Mouse (Mus musculus): ENCODE data around the gene Nlrp6. TPM values are rescaled to one million over a fixed set of nuclear protein-coding genes. Genes with fewer than 3 reads are reported as not detected.
"Not testable (repeated sequence)": the region's sequence is repeated elsewhere in the genome, so short reads cannot be mapped to it uniquely, and the experiment has no call there.

Gene Nlrp6
- total RNA-seq (2021), result not detected
- long read RNA-seq, experiment 1, result 0 reads
- long read RNA-seq, experiment 2, result 0 reads

DNA sequence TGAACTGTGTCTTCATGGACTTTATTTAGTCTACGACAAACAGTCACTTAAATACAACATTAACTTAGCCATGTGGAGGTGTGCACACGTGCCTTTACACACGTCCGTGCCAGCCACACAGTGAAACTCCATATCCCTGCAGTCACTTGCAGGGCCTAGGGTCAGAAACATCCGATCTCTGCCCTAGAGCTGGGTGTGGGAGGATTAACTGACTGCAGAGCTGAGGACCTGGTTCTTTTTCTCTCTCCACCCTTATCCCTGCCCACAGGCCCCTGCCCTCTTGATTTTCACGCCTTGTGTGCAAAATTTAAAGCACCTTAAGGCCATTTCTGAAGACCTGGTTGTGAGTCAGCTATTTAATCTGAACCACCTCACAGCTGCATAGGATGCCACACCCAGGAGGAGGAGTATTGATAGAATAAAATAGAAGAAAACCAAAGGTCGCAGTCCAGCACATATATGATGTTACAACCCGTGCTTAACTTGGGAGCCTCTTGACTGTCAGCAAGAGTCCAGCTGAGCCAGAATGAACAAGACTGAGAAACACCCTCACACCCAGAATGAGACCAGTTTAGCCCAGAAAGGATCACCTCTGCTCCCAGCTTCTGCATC lies at the start of gene Nlrp6:
Gene Nlrp6, plus strand, starts transcription at position 485 of the 612 bp plus-strand sequence.
- no peak for DNase-seq
- intact Hi-C loops (cut with DNase I; ENCODE audit: low total_unique reads), result no loop called here

DNA sequence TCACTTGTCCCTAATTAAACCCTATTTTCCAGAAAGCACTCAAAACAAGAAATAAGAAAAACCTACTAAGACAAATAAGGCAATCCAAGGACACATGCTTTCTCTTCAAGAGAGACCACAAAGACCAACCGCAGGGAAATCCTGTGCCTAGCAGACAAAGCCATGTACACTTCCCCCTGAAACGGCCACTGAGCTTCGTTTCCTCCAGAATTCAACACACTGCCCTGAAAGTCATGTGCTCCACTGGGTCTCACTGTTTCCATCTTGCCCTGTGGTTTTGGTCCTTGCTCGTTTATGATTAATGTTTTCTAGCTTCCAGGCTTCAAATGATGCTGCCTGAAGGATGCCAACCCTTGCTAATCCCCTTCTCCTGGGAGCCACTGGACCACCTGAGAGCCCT lies 46.5 kb upstream of the Nlrp6 start:
- intact Hi-C loops (cut with DNase I; ENCODE audit: low total_unique reads), result no loop called here
- DNase-seq, result no peak

DNA sequence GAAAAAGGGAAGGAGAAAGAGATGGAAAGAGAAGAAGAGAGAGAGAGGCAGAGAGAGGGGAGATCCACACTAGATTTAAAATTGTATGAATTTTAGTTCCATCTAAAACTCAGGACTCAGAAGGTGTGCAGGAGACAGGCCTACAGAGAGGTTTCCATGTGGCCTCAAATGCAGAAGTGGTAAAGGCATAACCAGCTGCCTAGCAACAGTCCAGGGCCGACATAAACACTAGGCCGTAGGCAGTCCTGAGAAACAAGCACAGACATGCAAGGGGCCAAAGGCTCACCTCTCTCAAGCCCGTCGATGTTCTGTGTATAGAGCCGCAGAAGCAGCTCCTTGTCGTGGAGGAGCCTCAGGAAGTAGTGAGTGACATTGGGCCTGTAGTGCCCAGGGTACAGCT lies 43.3 kb upstream of the Nlrp6 start:
- intact Hi-C loops (cut with DNase I; ENCODE audit: low total_unique reads), result no loop called here

DNA sequence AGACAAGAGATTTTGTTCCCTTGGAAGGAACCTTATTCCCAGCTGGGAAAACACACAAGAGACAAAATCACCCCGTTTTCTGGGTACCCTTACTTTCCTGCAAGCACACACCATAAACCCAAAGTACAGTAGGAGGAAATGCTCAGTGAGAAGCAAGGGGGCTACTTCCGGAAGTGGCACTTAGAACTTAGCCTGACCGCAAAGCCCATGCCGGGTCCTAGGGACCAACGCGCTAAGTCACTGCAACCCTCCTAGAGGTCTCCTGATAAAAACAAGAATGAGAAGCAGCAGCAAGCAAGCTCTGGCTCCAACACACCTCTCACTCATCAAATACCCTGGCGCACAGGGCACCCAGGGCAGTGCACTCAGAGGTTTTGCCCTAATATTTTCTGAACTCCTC lies 41.3 kb upstream of the Nlrp6 start:
- intact Hi-C loops (cut with DNase I; ENCODE audit: low total_unique reads), result no loop called here
- DNase-seq, result no peak

More for the DNA sequence above, 43.3 kb upstream of the Nlrp6 start:
- DNase-seq, result no peak

DNA sequence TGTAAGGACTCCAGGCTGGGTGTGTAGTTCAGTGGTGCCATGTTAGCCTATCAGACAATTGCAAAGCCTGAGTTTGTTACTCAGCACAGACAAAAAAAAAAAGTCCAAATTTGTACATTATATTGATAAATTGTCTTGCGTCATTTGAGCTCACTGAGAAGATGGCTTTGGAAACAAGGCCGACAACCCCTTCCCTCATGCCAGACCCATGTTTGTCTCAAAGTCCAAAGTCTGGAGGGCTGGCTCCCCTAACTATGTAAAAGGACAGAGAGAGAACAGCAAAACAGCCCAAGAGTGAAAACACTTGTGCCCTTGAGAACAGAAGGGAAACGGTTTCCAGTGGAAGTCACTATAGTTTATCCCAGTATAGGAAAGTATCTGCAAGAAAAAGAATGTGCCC lies 40.3 kb upstream of the Nlrp6 start:
- DNase-seq, result no peak
- intact Hi-C loops (cut with DNase I; ENCODE audit: low total_unique reads), result no loop called here

DNA sequence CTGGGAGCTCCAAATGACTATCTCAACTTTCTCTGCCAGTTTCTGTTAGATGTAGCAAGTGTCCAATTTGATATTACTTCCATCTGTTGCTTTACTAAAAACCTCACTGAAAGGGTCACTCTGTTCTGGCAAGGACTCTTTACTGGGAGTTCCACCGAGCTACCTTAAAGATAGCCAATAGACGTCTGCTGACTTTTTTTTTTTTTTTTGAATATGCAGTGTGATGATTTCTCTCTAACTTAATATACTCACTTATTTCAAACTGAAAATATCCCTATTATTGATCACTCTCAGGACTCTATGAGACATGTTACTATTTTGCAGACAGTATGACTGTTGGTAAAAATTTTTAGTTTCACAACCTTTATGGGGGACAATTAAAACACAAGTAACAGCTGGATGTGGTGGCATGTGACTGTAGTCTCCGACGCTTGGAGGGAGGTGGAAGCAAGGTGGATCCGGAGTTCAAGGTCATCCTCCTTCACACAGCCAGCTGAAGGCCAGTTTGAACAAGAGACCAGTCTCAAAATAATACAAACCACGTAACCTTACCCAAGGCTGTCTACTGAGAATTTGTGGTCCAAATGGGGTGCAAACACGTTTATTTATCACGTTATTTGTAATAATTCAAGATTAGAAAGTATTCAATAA lies 39.7 kb upstream of the Nlrp6 start:
- intact Hi-C loops (cut with DNase I; ENCODE audit: low total_unique reads), result no loop called here
- no peak for DNase-seq

DNA sequence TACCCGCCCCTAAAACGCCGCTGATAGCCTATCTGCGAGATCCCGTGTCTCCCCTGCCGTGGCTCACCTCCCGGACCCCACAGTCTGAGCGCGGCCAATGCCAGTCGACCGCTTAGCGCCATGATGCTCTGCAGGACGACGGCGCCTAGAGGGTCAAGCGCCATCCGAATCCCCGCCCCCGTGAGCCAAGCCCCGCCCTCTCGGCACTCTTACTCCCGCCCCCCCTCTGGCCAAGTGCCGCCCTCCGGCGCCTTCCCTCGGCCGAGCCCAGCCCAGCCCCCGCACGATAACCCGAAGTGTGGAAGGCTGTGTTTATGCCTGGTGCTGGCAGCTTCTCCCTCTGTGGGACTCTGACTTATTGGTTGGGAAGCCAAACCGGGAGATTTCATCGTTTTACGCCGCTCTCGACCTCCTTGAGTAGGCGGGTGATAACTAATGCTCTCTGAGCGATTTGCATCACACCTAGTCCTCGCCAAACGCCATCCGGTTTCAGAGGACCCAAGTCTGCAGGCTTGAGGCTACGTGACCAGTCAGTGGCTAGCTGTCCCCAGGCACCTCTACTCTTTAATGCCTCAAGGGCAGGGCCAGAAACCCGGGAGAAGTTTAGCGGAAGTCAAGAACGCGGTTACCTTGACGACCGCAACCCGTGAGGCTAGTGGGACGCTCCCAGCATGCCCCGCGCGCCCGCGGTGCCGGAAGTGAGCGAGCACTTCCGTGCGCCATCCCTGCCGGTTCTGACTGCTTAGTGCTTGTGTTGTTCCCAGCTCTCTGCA lies 38.8 kb upstream of the Nlrp6 start, which contains the start of the genes Psmd13 and Sirt3:
Gene Psmd13, plus strand, starts transcription at position 273 of the 773 bp plus-strand sequence.
Gene Sirt3, minus strand, starts transcription at position 614 of the 773 bp plus-strand sequence.
- peak; percentile 95 for DNase-seq
- intact Hi-C loops (cut with DNase I; ENCODE audit: low total_unique reads), result no loop called here

DNA sequence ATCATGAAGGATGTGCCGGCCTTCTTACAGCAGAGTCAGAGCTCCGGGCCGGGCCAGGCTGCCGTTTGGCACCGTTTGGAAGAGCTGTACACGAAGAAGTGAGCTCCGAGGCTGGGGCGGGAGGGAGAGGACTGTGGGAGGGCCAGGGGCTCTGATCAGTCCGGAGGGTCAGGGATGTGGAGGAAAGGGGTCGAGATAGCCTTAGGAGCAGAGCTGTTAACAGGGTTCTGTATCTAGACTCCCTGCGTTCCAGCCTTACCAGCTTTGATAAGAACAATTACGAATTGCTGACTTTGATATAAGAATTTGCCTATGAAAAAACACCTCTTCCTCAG lies 38.3 kb upstream of the Nlrp6 start:
- intact Hi-C loops (cut with DNase I; ENCODE audit: low total_unique reads), result no loop called here
- DNase-seq, result no peak

DNA sequence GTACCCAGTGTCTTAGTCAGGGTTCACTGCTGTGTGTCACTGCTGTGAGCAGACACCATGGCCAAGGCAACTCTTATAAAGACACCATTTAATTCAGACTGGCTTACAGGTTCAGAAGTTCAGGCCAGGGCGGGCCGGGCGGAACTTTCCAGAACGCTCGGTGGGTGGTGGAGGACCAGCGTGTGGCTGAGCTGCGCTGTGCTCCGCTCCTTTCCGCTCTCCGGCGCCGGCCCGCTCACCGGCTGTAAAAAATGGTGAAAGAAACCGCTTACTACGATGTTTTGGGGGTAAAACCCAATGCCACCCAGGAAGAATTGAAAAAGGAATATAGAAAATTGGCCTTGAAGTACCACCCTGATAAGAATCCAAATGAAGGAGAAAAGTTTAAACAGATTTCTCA lies 30.1 kb upstream of the Nlrp6 start:
- intact Hi-C loops (cut with DNase I; ENCODE audit: low total_unique reads); DNase-seq: not testable (repeated sequence)

DNA sequence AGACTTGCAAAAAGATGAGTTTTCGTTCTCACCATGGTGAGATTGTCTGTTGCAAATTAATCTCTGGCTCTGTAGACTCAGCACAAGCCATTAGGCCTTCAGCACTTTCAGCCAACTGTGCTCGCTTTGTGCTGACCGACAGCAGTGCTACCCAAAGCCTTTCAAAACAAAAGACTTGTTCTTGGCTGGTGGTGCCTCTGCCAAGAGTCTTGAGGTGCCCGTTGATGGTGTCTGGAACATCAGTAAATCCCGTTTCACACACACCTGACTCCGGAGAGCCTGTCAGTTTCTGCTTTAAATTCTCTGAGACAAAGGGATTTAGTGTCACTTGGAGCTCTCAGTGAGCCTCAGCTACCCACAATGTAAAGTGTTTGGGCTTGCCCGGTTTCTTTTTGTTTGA lies 26.7 kb upstream of the Nlrp6 start:
- no peak for DNase-seq
- intact Hi-C loops (cut with DNase I; ENCODE audit: low total_unique reads), result no loop called here

DNA sequence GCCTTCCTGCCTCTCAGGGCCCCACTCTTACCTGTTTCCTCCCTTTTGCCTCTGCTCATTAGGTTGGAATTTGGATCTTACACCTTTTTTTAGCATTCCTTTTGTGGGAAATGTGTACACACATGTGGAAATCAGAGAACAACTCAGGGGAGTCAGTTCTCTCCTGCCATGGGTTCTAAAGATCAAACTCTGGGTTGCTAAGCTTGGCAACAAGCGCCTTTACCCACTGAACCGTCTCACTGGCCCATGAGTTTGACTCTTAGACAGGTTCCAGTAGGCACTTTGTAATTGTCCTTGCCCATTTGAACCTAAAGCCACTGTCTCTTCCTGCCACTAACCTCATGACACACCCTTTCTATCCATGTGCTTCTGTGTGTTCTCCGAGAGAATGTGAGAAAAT lies 26.1 kb upstream of the Nlrp6 start:
- no peak for DNase-seq
- intact Hi-C loops (cut with DNase I; ENCODE audit: low total_unique reads), result no loop called here

DNA sequence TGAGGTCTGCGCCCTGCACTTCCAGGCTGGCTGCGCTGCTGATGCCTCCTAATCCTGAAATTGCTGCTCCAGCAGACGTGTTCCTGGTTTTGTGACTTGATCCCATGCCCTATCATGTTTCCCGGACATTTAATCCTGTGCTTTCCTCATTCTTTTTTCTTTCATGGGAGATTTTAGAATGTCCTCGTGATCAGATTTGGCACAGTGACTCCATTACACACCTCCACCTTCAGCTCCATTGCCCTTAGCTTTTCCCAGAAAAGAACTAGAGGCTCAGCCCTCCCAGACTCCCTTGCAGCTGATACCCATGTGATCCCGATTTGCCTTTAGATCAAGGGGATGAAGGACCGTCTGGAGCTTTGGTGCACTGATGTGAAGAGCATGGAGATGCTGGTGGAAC lies 22.8 kb upstream of the Nlrp6 start:
- intact Hi-C loops (cut with DNase I; ENCODE audit: low total_unique reads), result no loop called here
- no peak for DNase-seq

DNA sequence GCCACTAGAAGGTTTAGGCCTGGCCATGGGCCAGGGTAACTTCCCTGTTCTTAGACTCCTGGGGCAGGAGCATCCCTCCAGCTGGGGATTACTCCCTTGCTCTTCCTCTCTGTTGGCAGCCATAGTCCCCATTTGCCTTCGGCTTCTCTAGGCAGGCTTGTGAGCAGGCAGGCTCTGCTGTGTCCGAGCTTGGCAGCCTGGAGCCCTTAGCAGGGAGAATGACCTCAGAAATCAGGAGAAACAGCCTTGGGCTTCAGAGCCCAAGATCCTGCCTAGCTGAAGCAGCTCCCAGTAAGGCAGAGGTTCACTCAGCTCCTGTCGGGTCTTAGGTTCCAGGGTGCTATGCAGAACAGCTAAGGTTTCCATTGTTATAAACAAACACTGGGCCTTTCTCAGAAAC lies 21.6 kb upstream of the Nlrp6 start:
- DNase-seq, result no peak
- intact Hi-C loops (cut with DNase I; ENCODE audit: low total_unique reads), result no loop called here

DNA sequence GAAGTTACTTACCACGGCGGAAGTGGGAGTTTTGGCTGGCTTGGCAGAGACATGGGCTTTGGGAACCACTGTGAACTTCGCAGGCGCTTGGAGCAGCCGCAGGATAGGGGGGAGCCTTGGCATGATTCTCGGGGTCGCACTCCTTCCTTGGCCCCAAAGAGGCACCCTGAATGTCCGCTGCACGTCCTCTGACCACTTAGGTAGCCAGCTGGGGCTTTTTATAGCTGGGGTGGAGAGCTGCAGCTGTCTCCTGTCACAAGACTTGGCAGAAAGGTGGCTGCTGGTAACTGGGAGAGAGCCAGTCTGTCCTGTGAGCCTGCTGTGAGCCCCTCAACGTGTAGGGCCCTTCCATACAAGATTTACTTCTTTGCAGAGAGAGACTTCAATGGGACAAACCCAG lies 20.5 kb upstream of the Nlrp6 start, which contains the start of gene Cox8b:
Gene Cox8b, minus strand, starts transcription at position 227 of the 400 bp plus-strand sequence.
- DNase-seq, result peak; percentile 67
- intact Hi-C loops (cut with DNase I; ENCODE audit: low total_unique reads), result no loop called here

DNA sequence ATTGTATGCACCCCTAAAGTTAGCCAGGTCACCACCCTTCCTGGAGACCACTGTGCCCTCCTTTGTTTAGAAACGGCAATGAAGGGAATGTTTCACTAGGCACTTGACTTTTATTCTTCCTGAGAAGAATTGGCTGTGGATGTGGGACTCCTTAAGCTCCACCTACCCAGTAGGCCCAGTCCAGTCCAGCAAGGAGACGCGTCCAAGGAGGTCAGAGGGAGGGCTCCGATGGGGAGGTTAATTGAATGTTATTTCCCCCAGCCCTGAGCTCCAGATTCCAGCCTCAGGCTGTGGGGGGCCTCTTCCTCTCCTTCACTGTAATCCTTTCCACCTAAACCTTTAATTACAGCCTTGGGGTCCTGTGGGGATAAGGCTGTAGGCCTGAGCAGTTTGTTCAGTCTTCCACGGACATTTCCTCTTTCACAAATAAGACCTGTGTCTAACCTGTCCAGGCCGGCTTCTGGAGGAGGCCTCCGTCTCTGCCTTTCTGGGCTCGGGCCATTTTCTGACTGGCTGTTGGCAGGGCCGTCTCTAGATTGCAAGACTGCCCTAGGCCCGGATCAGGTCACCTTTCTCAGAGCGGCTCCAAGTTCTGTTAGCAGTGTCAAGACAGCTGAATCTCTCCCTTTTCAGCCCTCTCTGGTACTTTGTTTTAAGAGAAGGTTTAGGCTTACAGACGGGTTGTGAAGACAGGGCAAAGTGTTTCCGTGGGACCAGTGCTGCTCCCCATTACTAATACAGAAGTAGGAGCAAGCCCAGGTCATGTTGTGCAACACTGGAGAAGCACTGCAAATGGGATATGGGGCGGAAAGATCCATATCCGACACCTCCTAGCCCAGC lies 18.4 kb upstream of the Nlrp6 start:
- peak; percentile 75 for DNase-seq

DNA sequence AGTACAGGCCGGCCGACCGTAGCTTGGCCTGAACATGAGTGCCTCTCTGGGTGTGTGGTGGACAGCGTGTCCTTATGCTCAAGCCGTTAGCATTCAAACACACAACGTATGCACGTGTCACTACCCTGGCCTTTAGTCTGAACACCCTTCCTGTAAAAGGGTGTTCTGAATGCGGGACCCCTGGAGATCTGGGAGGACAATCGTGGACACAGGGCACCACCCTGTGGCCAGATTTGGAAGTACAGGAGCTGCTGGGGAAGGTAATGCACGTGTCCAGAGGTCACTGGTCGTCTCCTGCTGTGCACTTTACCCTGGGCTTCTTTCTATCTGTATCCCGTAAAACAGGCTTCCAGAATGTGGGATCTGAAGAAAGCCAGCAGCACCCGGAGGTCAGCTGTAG lies 17.5 kb upstream of the Nlrp6 start:
- intact Hi-C loops (cut with DNase I; ENCODE audit: low total_unique reads), result no loop called here
- DNase-seq, result peak; percentile 74

More for the DNA sequence above, 18.4 kb upstream of the Nlrp6 start:
- intact Hi-C loops (cut with DNase I; ENCODE audit: low total_unique reads), result no loop called here

DNA sequence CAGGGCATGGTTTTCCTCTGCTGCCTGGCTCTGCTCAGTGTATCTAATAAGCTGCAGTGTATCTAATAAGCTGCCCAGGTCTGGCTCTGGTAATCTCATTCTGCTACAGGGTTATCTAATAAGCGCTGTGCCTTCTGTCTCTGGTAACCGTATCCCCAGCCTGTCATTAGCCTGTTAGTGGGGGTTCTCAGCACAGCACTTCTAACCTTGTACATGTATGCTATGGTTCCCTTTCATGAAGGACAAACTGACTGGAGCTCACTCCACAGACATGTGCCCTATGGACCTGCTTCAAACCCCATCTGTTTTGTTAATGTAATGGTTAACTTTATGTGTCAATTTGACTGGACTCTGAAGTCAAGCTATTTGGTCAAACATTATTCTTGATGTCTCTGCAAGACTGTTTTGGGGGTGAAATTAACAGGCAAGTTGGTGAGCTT lies 15.0 kb upstream of the Nlrp6 start:
- intact Hi-C loops (cut with DNase I; ENCODE audit: low total_unique reads), result no loop called here
- no peak for DNase-seq

DNA sequence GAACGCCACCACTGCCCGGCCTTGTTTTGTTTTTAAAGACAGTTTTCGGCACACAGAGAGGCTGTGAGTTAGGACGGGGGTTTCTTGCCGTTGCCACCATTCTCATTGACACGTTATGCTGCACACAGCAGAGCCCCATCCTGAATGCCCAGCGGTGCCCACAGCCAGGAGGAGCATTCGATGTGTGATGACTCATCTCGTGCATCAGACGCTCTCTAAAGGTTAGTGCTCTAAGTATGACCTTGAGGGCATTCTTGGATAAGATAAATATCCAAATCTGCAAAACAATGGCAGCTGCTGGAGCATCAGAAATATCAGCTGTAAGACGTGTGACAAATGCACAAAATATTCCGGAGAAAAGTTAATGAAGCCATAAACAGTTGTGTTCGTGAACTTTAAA lies 13.6 kb upstream of the Nlrp6 start:
- no peak for DNase-seq
- intact Hi-C loops (cut with DNase I; ENCODE audit: low total_unique reads), result no loop called here

DNA sequence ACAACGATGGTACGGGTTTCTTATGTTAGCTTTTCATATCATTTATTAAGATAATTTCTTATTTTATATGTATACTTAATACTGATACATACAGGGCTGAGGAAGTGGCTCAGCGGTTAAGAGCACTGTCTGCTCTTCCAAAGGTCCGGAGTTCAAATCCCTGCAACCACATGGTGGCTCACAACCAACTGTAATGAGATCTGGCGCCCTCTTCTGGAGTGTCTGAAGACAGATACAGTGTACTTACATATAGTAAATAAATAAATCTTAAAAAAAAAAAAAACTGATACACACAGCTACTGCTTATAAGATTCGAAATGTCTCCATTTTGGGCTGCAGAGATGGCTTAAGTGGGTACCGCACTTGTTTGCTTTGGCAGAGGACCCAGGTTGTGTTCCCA lies 13.0 kb upstream of the Nlrp6 start:
- intact Hi-C loops (cut with DNase I; ENCODE audit: low total_unique reads), result no loop called here
- no peak for DNase-seq

DNA sequence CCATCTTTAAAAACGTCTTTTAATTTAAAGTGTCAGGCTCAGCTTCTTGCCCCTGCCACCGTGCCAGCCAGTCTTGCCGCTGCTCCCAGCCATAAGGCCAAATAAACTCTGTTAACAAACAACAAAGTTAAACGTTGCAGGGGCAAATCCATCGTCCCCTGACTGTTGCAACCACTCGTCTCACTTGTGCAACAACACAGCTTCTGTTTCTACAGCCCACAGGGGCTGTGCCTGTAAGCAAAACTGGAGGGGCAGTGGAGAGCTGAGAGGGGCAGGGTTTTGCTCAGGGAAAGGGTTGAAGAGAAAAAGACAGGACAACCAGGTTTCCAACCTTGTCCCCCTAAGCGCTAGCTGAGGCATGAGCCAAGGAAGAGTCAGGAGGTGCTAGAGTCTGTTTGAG lies 12.5 kb upstream of the Nlrp6 start:
- DNase-seq, result no peak

More for the DNA sequence above, 12.5 kb upstream of the Nlrp6 start:
- intact Hi-C loops (cut with DNase I; ENCODE audit: low total_unique reads), result no loop called here

Data from gastrocnemius, postnatal 14 days (tissue).